Mouse (Mus musculus) spleen, adult 2 months (tissue): ENCODE measurements around the gene Mrpl18.

Experiments
- CTCF ChIP-seq: fragments of 200-500 bp; IDR thresholded peaks from 2 replicates; pipeline ENCODE4 v1.5.1; 2011; ENCODE audit warnings: mild to moderate bottlenecking, inconsistent platforms; ENCODE audit not compliant: insufficient read depth, insufficient read length, insufficient replicate concordance; ENCODE audit errors: extremely low read depth
- POLR2A ChIP-seq: fragments of 200-500 bp; IDR thresholded peaks from 2 replicates; pipeline ENCODE4 v1.6.1; 2011; ENCODE audit warnings: low read depth, low read length, inconsistent platforms

- TF ChIP-seq POLR2A (no peak), CTCF (no peak)
Measured at GRCm38 (mm10) chr17:12941543-12942260, 25.6 kb upstream of the Mrpl18 start.
